Mouse (Mus musculus): ENCODE measurements around the gene Col1a1. TPM values are rescaled to one million over a fixed set of nuclear protein-coding genes. Genes with fewer than 3 reads are reported as not detected.

Col1a1 gene
- polyA plus RNA-seq, 1 experiment, result 7,850 TPM

GRCm38 (mm10) chr11:95000128-95000527, 64.1 kb downstream of the Col1a1 start:
- no peak overlapping the region for H3K27ac ChIP-seq (ENCODE audit: insufficient read depth, low read length)
- H3K4me3 ChIP-seq (ENCODE audit: insufficient read depth, low read length), result no peak overlapping the region
- no peak for TF ChIP-seq POLR2A (IDR thresholded peaks at IDR 0.05; ENCODE audit: low read depth, low read length)
- TF ChIP-seq CTCF (IDR thresholded peaks at IDR 0.05; ENCODE audit: borderline replicate concordance, insufficient read depth, low read length), result no peak
- H3K4me1 ChIP-seq (ENCODE audit: control insufficient read depth, insufficient read depth, low read length), result 0 out of 2 replicates have a peak, but pooled peaks cover 2% of the 10 kb centered on the region

DNA sequence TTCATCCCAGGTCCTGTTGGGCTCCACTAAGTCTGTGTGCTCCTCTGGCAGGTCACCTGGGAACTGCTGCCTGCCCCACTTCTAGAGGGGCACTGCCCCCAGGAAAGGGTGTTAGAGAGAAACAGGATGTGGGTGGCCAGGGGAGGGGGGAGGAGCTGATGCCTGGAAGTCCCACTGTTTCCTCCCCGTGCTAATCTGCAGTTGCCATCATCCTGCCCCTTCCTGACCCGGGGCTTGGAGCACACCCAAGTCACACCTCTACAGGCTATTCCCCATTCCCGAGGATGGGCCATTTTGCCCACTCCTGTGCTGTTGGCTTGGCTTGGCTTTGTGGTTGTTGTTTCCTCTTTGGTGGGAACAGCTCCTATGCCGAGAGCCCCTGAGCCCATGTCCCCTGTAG, 64.5 kb downstream of the Col1a1 start:
- Histone ChIP-seq H3K4me1 (ENCODE audit: control insufficient read depth, insufficient read depth, low read length) (no peaks in the 10 kb centered on the region), H3K27ac (ENCODE audit: insufficient read depth, low read length) (no peak overlapping the region), H3K4me3 (ENCODE audit: insufficient read depth, low read length) (no peak overlapping the region)
- no peak for TF ChIP-seq POLR2A (IDR thresholded peaks at IDR 0.05; ENCODE audit: low read depth, low read length)
- no peak for TF ChIP-seq CTCF (IDR thresholded peaks at IDR 0.05; ENCODE audit: borderline replicate concordance, insufficient read depth, low read length)

DNA sequence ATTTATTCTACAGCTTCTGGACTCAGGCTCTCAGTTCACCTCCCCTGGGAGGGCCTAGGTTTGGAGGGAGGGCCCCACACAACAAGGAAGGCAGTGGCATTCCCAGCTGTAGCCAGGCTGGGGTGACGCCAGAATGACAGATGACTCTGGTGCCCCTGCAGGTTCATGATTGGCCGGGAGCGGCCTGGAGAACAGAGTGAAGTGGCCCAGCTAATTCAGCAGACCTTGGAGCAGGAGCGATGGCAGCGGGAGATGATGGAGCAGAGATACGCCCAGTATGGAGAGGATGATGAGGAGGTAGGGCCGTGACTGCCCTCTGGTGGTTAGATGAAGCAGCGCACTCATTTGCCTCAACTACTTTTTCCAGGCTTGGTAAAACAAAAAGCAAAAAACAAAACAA, 65.0 kb downstream of the Col1a1 start:
- H3K4me1 ChIP-seq (ENCODE audit: control insufficient read depth, insufficient read depth, low read length), result no peaks in the 10 kb centered on the region
- no peak overlapping the region for H3K27ac ChIP-seq (ENCODE audit: insufficient read depth, low read length)
- no peak overlapping the region for H3K4me3 ChIP-seq (ENCODE audit: insufficient read depth, low read length)
- TF ChIP-seq POLR2A (IDR thresholded peaks at IDR 0.05; ENCODE audit: low read depth, low read length), result no peak
- TF ChIP-seq CTCF (IDR thresholded peaks at IDR 0.05; ENCODE audit: borderline replicate concordance, insufficient read depth, low read length), result peak; percentile 94

GRCm38 (mm10) chr11:95001584-95002347, 65.7 kb downstream of the Col1a1 start:
- H3K4me3 ChIP-seq (ENCODE audit: insufficient read depth, low read length), result no peak overlapping the region
- H3K4me1 ChIP-seq (ENCODE audit: control insufficient read depth, insufficient read depth, low read length), result no peaks in the 10 kb centered on the region
- no peak for TF ChIP-seq POLR2A (IDR thresholded peaks at IDR 0.05; ENCODE audit: low read depth, low read length)
- no peak for TF ChIP-seq CTCF (IDR thresholded peaks at IDR 0.05; ENCODE audit: borderline replicate concordance, insufficient read depth, low read length)
- no peak overlapping the region for H3K27ac ChIP-seq (ENCODE audit: insufficient read depth, low read length)

Other genes starting within 250 kb of the Col1a1 start
- gene Gm11541, start 231.7 kb upstream of the Col1a1 start, polyA plus RNA-seq (2011; ENCODE audit: insufficient read length, low read depth, missing spikeins), result not detected in 2 replicates
- not detected in 2 replicates for gene Cdc34b, start 194.4 kb upstream of the Col1a1 start, polyA plus RNA-seq (2011; ENCODE audit: insufficient read length, low read depth, missing spikeins)
- not detected in 2 replicates for gene Tmem92, start 153.5 kb upstream of the Col1a1 start, polyA plus RNA-seq (2011; ENCODE audit: insufficient read length, low read depth, missing spikeins)
- gene Hils1, start 31.4 kb downstream of the Col1a1 start, polyA plus RNA-seq (2011; ENCODE audit: insufficient read length, low read depth, missing spikeins), result not detected in 2 replicates
- not detected in 2 replicates for gene Sgca, start 40.1 kb downstream of the Col1a1 start, polyA plus RNA-seq (2011; ENCODE audit: insufficient read length, low read depth, missing spikeins)
- gene Ppp1r9b, start 54.8 kb downstream of the Col1a1 start, polyA plus RNA-seq (2011; ENCODE audit: insufficient read length, low read depth, missing spikeins), result 44.3 and 61.7 TPM in 2 replicates
- 11.6 and 14.2 TPM in 2 replicates for gene Samd14, start 73.7 kb downstream of the Col1a1 start, polyA plus RNA-seq (2011; ENCODE audit: insufficient read length, low read depth, missing spikeins)
- 8.6 and 10.0 TPM in 2 replicates for gene Pdk2, start 105.1 kb downstream of the Col1a1 start, polyA plus RNA-seq (2011; ENCODE audit: insufficient read length, low read depth, missing spikeins)
- gene Itga3, start 140.6 kb downstream of the Col1a1 start, polyA plus RNA-seq (2011; ENCODE audit: insufficient read length, low read depth, missing spikeins), result 6.9 and 12.8 TPM in 2 replicates
- gene Dlx3, start 183.9 kb downstream of the Col1a1 start, polyA plus RNA-seq (2011; ENCODE audit: insufficient read length, low read depth, missing spikeins), result 0.19 TPM in 1 of 2 replicates, not detected in the other
- not detected in 2 replicates for gene Dlx4, start 210.0 kb downstream of the Col1a1 start, polyA plus RNA-seq (2011; ENCODE audit: insufficient read length, low read depth, missing spikeins)

All from embryonic fibroblast, embryonic 13.5 days (primary cell).